In genomic region chr3:27606626-27607025, GRCm38 (mm10) we compare ENCODE assay signal across 9 mouse cellular contexts.
DNase-seq lines count a peak whose midpoint lies in the region; ATAC-seq and TF ChIP-seq lines count a peak whose summit lies in the region.
"Had no signal": no experiment of that assay in that cellular context is flagged by ENCODE, and none has a peak within 500 bp of the region (broad histone marks: within the 10 kb centered on the region; RNA-seq: fewer than 3 reads in every experiment).

No protein-coding gene starts in this region.

- no peaks in the 10 kb centered on the region for H3K36me3 ChIP-seq in hindbrain, embryonic 10.5 days
- no peaks in the 10 kb centered on the region for H3K36me3 ChIP-seq in hindbrain, postnatal 0 days (ENCODE audit: insufficient read depth, low read length)
- H3K36me3 ChIP-seq in midbrain, embryonic 14.5 days (ENCODE audit: control insufficient read depth, insufficient read depth, low read length): no peaks in the 10 kb centered on the region
- no peaks in the 10 kb centered on the region for H3K36me3 ChIP-seq in midbrain, embryonic 15.5 days (replicated peaks)
- H3K36me3 ChIP-seq in limb, embryonic 10.5 days: no peaks in the 10 kb centered on the region
- H3K36me3 ChIP-seq in stomach, postnatal 0 days (ENCODE audit: control insufficient read depth, insufficient read depth, low read length): no peaks in the 10 kb centered on the region

- H3K4me3 ChIP-seq in hindbrain, embryonic 10.5 days: no peak overlapping the region
- no peak overlapping the region for H3K4me3 ChIP-seq in hindbrain, postnatal 0 days (ENCODE audit: low read length)
- H3K4me3 ChIP-seq in midbrain, embryonic 14.5 days (replicated peaks; ENCODE audit: low read depth, low read length): no peak overlapping the region
- H3K4me3 ChIP-seq in midbrain, embryonic 15.5 days: no peak overlapping the region
- no peak overlapping the region for H3K4me3 ChIP-seq in limb, embryonic 10.5 days
- no peak overlapping the region for H3K4me3 ChIP-seq in stomach, postnatal 0 days (ENCODE audit: low read depth, low read length)
- H3K4me3 ChIP-seq: left cerebral cortex, adult 2 months had no signal

- TF ChIP-seq EP300 in stomach, postnatal 0 days (optimal IDR thresholded peaks at IDR 0.05): no peak

- peaks cover 31% of the 10 kb centered on the region for H3K4me1 ChIP-seq in hindbrain, embryonic 10.5 days (replicated peaks)
- peaks cover 12% of the 10 kb centered on the region; the same call in 1 of the 2 replicates for H3K4me1 ChIP-seq in hindbrain, postnatal 0 days (ENCODE audit: insufficient read depth, low read length)
- no peaks in the 10 kb centered on the region for H3K4me1 ChIP-seq in midbrain, embryonic 14.5 days (ENCODE audit: control insufficient read depth, insufficient read depth, low read length)
- H3K4me1 ChIP-seq in midbrain, embryonic 15.5 days: peaks cover 2% of the 10 kb centered on the region; the same call in 1 of the 2 replicates
- peaks cover 50% of the 10 kb centered on the region for H3K4me1 ChIP-seq in limb, embryonic 10.5 days
- 0 out of 2 replicates have a peak, but pooled peaks cover 2% of the 10 kb centered on the region for H3K4me1 ChIP-seq in stomach, postnatal 0 days (replicated peaks; ENCODE audit: control insufficient read depth, insufficient read depth)

- no peak for ATAC-seq in hindbrain, postnatal 0 days
- ATAC-seq in midbrain, embryonic 14.5 days (ENCODE audit: low FRiP score, low TSS enrichment): no peak
- no peak for ATAC-seq in midbrain, embryonic 15.5 days (replicated peaks)
- ATAC-seq in stomach, postnatal 0 days (ENCODE audit: low FRiP score, low TSS enrichment): no peak

- H3K4me2 ChIP-seq in hindbrain, postnatal 0 days (ENCODE audit: low read depth, low read length): no peak overlapping the region
- H3K4me2 ChIP-seq in midbrain, embryonic 14.5 days (ENCODE audit: low read length): no peak overlapping the region
- H3K4me2 ChIP-seq in midbrain, embryonic 15.5 days: no peak overlapping the region
- H3K4me2 ChIP-seq in stomach, postnatal 0 days (replicated peaks; ENCODE audit: low read depth): no peak overlapping the region

- DNase-seq in hindbrain, embryonic 10.5 days (ENCODE audit: low spot score): no peak
- no peak for DNase-seq in hindbrain, postnatal 0 days (ENCODE audit: low spot score)
- no peak for DNase-seq in midbrain, embryonic 14.5 days
- no peak for DNase-seq in limb, embryonic 10.5 days (ENCODE audit: low spot score)
- no peak for DNase-seq in stomach, postnatal 0 days (ENCODE audit: low spot score)
- no peak for DNase-seq in thymus, postnatal 0 days (ENCODE audit: low spot score)
- DNase-seq: retina, postnatal 1 day had no signal

- no peaks in the 10 kb centered on the region for H3K27me3 ChIP-seq in hindbrain, embryonic 10.5 days (ENCODE audit: insufficient read depth, poor library complexity, severe bottlenecking)
- H3K27me3 ChIP-seq in hindbrain, postnatal 0 days (ENCODE audit: insufficient read depth, low read length): no peaks in the 10 kb centered on the region
- H3K27me3 ChIP-seq in midbrain, embryonic 14.5 days (ENCODE audit: control insufficient read depth, insufficient read depth, low read length): no peaks in the 10 kb centered on the region
- H3K27me3 ChIP-seq in midbrain, embryonic 15.5 days (replicated peaks): no peaks in the 10 kb centered on the region
- H3K27me3 ChIP-seq in limb, embryonic 10.5 days (ENCODE audit: low read depth, poor library complexity, severe bottlenecking): no peaks in the 10 kb centered on the region
- H3K27me3 ChIP-seq in stomach, postnatal 0 days (ENCODE audit: control insufficient read depth, insufficient read depth, low read length): no peaks in the 10 kb centered on the region

- no peak for TF ChIP-seq CTCF in hindbrain, postnatal 0 days (IDR thresholded peaks at IDR 0.05; ENCODE audit: low read depth)
- no peak for TF ChIP-seq CTCF in stomach, postnatal 0 days (IDR thresholded peaks at IDR 0.05; ENCODE audit: low read depth)

- WGBS in hindbrain, embryonic 10.5 days: 87% methylated on average over 6 of the region's 6 CpGs
- WGBS in hindbrain, postnatal 0 days: 83% methylated on average over 6 of the region's 6 CpGs
- 90% methylated on average over 6 of the region's 6 CpGs for WGBS in midbrain, embryonic 14.5 days
- 90% methylated on average over 6 of the region's 6 CpGs for WGBS in midbrain, embryonic 15.5 days
- WGBS in limb, embryonic 10.5 days: 94% methylated on average over 6 of the region's 6 CpGs
- WGBS in stomach, postnatal 0 days: 69% methylated on average over 6 of the region's 6 CpGs

- no peaks in the 10 kb centered on the region for H3K9me3 ChIP-seq in hindbrain, embryonic 10.5 days
- no peaks in the 10 kb centered on the region for H3K9me3 ChIP-seq in hindbrain, postnatal 0 days (ENCODE audit: low read length)
- no peaks in the 10 kb centered on the region for H3K9me3 ChIP-seq in midbrain, embryonic 14.5 days (ENCODE audit: control insufficient read depth, low read length)
- no peaks in the 10 kb centered on the region for H3K9me3 ChIP-seq in midbrain, embryonic 15.5 days
- no peaks in the 10 kb centered on the region for H3K9me3 ChIP-seq in limb, embryonic 10.5 days (replicated peaks)
- no peaks in the 10 kb centered on the region for H3K9me3 ChIP-seq in stomach, postnatal 0 days (ENCODE audit: control insufficient read depth, low read length)

- no peak overlapping the region for H3K9ac ChIP-seq in hindbrain, postnatal 0 days (replicated peaks; ENCODE audit: low read length)
- no peak overlapping the region for H3K9ac ChIP-seq in midbrain, embryonic 14.5 days (replicated peaks; ENCODE audit: low read length)
- H3K9ac ChIP-seq in midbrain, embryonic 15.5 days: no peak overlapping the region
- H3K9ac ChIP-seq in stomach, postnatal 0 days (ENCODE audit: low read length): no peak overlapping the region

- H3K27ac ChIP-seq in hindbrain, embryonic 10.5 days: peak overlapping the region; percentile 72; the same call in 1 of the 2 replicates
- no peak overlapping the region for H3K27ac ChIP-seq in hindbrain, postnatal 0 days
- 0 out of 2 replicates have a peak overlapping the region, but pooled peaks have one; percentile 41 for H3K27ac ChIP-seq in midbrain, embryonic 14.5 days (replicated peaks; ENCODE audit: low read depth, low read length)
- no peak overlapping the region for H3K27ac ChIP-seq in midbrain, embryonic 15.5 days
- H3K27ac ChIP-seq in limb, embryonic 10.5 days: peak overlapping the region; percentile 82; the same call in 1 of the 2 replicates
- H3K27ac ChIP-seq in stomach, postnatal 0 days (replicated peaks): peak overlapping the region; percentile 76
- H3K27ac ChIP-seq: left cerebral cortex, adult 2 months had no signal

Comparison
In these comparisons a context has a peak if more than half of its experiments do, and no peak if none do; other contexts are left out.
1. H3K27ac ChIP-seq: peak in hindbrain, embryonic 10.5 days (single experiment), midbrain, embryonic 14.5 days (single experiment), limb, embryonic 10.5 days (single experiment) and stomach, postnatal 0 days (single experiment); none in hindbrain, postnatal 0 days (single experiment) and midbrain, embryonic 15.5 days (single experiment).